Mouse (Mus musculus) ES-E14 (cell line): ENCODE data around the gene Mrpl28. TPM values are rescaled to one million over a fixed set of nuclear protein-coding genes. Genes with fewer than 3 reads are reported as not detected.

Experiments
- DNase-seq: peaks from one replicate; pipeline ENCODE4 v3.0.0-alpha.2; 2013; ENCODE audit warnings: low read depth, low spot score
- H3K27ac ChIP-seq: 2 replicates; pipeline ENCODE4 v1.5.1; 2012; ENCODE audit warnings: low read depth, mild to moderate bottlenecking, low read length, moderate library complexity, mixed read lengths; ENCODE audit not compliant: poor library complexity, insufficient read depth, severe bottlenecking
- H3K36me3 ChIP-seq: 2 replicates; pipeline ENCODE4 v1.6.1; 2012; ENCODE audit warnings: mild to moderate bottlenecking, low read length, moderate library complexity, mixed read lengths; ENCODE audit not compliant: control insufficient read depth, poor library complexity, insufficient read depth, severe bottlenecking
- H3K4me1 ChIP-seq, 2 experiments: fragments of 150-350 bp in 1 of 2; sonication (generic) in 1 of 2; 2 replicates each; pipeline ENCODE4 v1.6.1; 2012; ENCODE audit warnings: low read length in 2 of 2, mild to moderate bottlenecking in 1 of 2, mixed read lengths in 1 of 2; ENCODE audit not compliant: control insufficient read depth in 2 of 2, insufficient read depth in 2 of 2, poor library complexity in 1 of 2
- H3K4me3 ChIP-seq, 2 experiments: fragments of 150-350 bp in 1 of 2; sonication (generic) in 1 of 2; 2 replicates each; pipeline ENCODE4 v1.5.1; 2012; ENCODE audit warnings: low read length in 2 of 2, low read depth in 1 of 2, mild to moderate bottlenecking in 1 of 2, mixed read lengths in 1 of 2; ENCODE audit not compliant: insufficient read depth in 1 of 2, poor library complexity in 1 of 2, severe bottlenecking in 1 of 2
- H3K9ac ChIP-seq: 2 replicates; pipeline ENCODE4 v1.6.1; 2012; ENCODE audit warnings: low read depth, mild to moderate bottlenecking, low read length, mixed read lengths; ENCODE audit not compliant: poor library complexity, insufficient read depth, severe bottlenecking
- H3K9me3 ChIP-seq: fragments of 150-350 bp; sonication (generic); 2 replicates; pipeline ENCODE4 v1.6.1; 2012; ENCODE audit warnings: low read depth, mild to moderate bottlenecking, low read length; ENCODE audit not compliant: control insufficient read depth, insufficient read depth
- CHD2 ChIP-seq: IDR thresholded peaks from 2 replicates; pipeline ENCODE4 v1.6.1; 2014; ENCODE audit warnings: mild to moderate bottlenecking, low read depth, low read length, inconsistent platforms
- HCFC1 ChIP-seq: IDR thresholded peaks from 2 replicates; pipeline ENCODE4 v1.6.1; 2012; ENCODE audit warnings: low read length, inconsistent platforms, borderline replicate concordance; ENCODE audit not compliant: insufficient read depth
- MAFK ChIP-seq: IDR thresholded peaks from 2 replicates; pipeline ENCODE4 v1.6.1; 2014; ENCODE audit warnings: mild to moderate bottlenecking, low read depth, low read length, inconsistent platforms; ENCODE audit not compliant: insufficient read depth
- ZC3H11A ChIP-seq: IDR thresholded peaks from 2 replicates; pipeline ENCODE4 v1.6.1; 2012; ENCODE audit warnings: low read depth, mild to moderate bottlenecking, inconsistent platforms, low read length, borderline replicate concordance
- ZNF384 ChIP-seq: IDR thresholded peaks from 2 replicates; pipeline ENCODE4 v1.6.1; 2012; ENCODE audit warnings: low read depth, low read length, inconsistent platforms
- in situ Hi-C, 2 experiments: fragments of 600-800 bp; cut with MboI; formaldehyde crosslinking; loops; one replicate each; pipeline ENCODE4 v1.15.1; 2025; ENCODE audit warnings: low sequenced_read_pairs in 2 of 2, inconsistent platforms in 1 of 2; ENCODE audit not compliant: unreplicated experiment in 2 of 2
- total RNA-seq: library from RNA; depleted of rRNA; stranded (reverse); fragments of 300-350 nt; gene quantifications from 2 replicates; pipeline ENCODE4 v1.2.3, GENCODE M21; 2012

The Mrpl28 gene
- total RNA-seq, 1 experiment: 154 TPM

DNA sequence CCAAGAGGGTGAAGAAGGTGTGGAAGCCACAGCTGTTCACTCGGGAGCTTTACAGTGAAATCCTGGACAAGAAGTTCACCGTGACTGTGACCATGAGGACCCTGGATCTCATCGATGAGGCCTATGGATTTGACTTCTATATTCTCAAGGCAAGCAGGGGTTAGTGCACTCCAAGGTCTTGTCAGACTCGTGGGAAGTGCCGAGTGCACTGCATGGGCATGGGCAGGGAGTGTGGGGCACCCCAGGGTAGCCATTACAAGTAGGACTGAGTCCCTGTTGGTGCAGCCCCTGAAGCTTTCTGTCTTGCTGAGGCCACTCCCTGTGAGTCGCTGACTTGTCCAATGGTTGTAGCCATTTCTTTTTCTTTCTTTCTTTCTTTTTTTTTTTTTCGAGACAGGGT, 1.3 kb downstream of the Mrpl28 start:
- Histone ChIP-seq H3K27ac (no peak overlapping the region), H3K4me1 (peaks cover 0 to 16% of the 10 kb centered on the region in 2 experiments; a peak in 1 of 4 replicates), H3K9ac (peak overlapping the region; percentile 88), H3K36me3 (peaks cover 59% of the 10 kb centered on the region), H3K4me3 (peak overlapping the region; percentile 90 to 92), H3K9me3 (no peaks in the 10 kb centered on the region)
- no peak for DNase-seq
- TF ChIP-seq MAFK (no peak), ZC3H11A (no peak), ZNF384 (no peak), HCFC1 (no peak), CHD2 (no peak)
- in situ Hi-C loops: no loop called here

DNA sequence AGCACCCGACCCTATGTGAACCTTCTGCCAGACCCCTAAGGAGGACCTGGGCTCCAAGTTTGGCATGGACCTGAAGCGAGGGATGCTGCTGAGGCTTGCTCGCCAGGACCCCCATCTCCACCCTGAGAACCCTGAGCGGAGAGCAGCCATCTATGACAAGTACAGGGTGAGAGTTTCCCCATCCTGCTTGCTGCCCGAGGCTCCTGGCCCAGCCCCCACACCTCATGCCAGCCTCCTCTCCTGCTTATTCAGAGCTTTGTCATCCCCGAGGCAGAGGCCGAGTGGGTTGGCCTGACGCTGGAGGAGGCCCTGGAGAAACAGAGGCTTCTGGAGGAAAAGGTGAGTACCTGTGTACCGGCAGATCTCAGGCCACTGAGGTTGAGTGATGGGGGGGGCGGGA, 1.9 kb downstream of the Mrpl28 start:
- in situ Hi-C loops: no loop called here
- no peak for DNase-seq
- TF ChIP-seq HCFC1 (no peak), CHD2 (no peak), MAFK (no peak), ZNF384 (no peak), ZC3H11A (no peak)
- H3K36me3 ChIP-seq: peaks cover 57% of the 10 kb centered on the region
- H3K4me3 ChIP-seq: no peak overlapping the region
- no peak overlapping the region for H3K9ac ChIP-seq
- no peak overlapping the region for H3K27ac ChIP-seq
- peaks cover 0 to 12% of the 10 kb centered on the region in 2 experiments; a peak in 1 of 4 replicates for H3K4me1 ChIP-seq
- H3K9me3 ChIP-seq: no peaks in the 10 kb centered on the region

DNA sequence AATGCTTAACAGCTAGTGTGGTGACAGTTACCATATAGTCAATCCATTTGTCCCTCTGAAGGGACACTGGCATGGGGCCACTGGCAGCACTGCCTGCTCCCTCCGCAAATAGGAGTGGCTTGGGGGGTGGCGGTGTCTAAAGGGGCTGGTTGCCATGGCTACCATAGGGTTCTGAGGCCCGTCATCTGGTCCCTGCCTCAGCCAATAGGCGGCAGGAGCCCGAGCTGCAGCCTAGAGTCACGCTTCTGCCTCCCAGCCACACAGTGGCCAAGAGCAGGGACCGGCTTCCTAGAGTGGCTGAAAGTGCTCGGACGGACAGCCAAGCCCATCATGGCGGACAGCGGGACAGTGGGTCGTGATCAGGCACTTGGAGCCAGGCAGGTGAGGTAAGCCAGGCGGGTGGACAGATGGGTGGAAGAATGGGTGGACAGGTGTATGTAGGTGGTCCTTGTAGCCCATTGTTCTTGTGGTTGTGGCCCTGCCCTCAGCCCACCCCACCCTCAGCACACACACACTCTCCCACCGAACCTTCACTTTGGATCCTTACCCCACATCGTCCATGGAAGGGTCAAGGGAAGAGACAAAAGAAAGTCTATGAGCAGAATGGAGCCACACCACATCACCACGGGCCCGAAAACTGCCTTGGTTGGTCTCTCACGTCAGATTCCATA, 7.9 kb downstream of the Mrpl28 start:
- Histone ChIP-seq H3K9ac (peak overlapping the region; percentile 0), H3K4me1 (peaks cover 0 to 2% of the 10 kb centered on the region in 2 experiments; a peak in 1 of 4 replicates), H3K4me3 (peak overlapping the region; percentile 32 to 37; a peak in 3 of 4 replicates), H3K9me3 (no peaks in the 10 kb centered on the region), H3K27ac (no peak overlapping the region), H3K36me3 (peaks cover 21% of the 10 kb centered on the region)
- in situ Hi-C loops: no loop called here
- TF ChIP-seq ZNF384 (no peak), CHD2 (no peak), ZC3H11A (no peak), HCFC1 (no peak), MAFK (no peak)
- DNase-seq: no peak

DNA sequence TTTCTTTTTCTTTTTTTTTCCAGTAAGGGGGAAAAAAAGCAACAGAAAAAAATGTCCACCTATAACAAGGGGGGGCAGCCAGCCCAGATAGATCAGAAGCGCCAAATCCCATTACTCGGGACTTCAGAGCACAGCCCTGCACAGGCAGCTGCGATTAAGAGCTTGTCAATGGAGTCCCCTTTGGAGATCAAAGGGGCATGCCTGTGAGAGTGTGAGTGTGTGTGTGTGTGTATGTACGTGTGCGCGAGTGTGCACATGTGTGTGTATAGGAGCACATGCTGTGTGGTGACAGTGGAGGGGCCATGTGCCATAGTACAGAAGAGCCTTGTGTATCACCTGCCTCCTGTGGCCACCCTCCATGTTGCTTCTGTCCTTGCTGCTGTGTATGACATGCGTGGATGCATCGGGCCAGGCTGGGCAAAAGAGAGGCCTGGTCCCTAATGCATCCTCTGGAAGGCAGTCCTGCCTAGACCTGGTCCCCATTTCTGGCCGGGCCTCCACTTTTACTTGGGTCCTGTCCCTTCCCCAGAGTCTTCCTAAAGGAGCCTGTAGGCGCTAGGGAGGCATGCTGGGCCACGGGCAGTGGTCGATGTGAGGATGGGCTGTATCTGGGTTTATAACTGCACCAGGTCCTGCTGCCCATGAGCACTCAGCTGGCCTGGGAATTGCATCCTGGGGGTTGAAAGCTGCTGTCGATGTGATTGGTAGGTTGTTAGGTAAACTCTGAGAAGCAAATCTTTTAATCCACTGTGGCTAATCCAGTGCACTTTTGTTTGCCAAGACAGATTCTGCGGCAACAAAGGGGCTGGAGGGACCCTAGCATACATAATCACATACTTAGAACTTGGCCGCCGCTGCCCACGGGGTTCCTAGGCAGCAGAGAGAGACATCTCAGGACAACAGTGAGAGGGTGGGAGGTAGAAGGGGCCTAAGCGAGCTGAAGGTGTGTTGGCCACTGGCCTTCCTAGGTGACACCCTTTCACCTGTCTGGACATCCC, 8.9 kb downstream of the Mrpl28 start:
- H3K4me1 ChIP-seq: peaks cover 0 to 2% of the 10 kb centered on the region in 2 experiments; a peak in 1 of 4 replicates
- no peak for TF ChIP-seq CHD2
- no peak for TF ChIP-seq ZNF384
- no peak for TF ChIP-seq HCFC1
- TF ChIP-seq MAFK: no peak
- TF ChIP-seq ZC3H11A: no peak
- no peak overlapping the region for H3K9ac ChIP-seq
- in situ Hi-C loops: no loop called here
- H3K9me3 ChIP-seq: no peaks in the 10 kb centered on the region
- no peak overlapping the region for H3K4me3 ChIP-seq
- peaks cover 14% of the 10 kb centered on the region; the same call in 1 of the 2 replicates for H3K36me3 ChIP-seq
- DNase-seq: no peak
- H3K27ac ChIP-seq: no peak overlapping the region
